Mouse (Mus musculus) hindbrain, embryonic 16.5 days (tissue): ENCODE results near the gene Fxyd5. TPM values are rescaled to one million over a fixed set of nuclear protein-coding genes. Genes with fewer than 3 reads are reported as not detected.

Experiments
- ATAC-seq: fragments of 200-750 bp; cut with Nextera tagmentation; 2 replicates; pipeline ENCODE4 v1.8.0; 2017; ENCODE audit warnings: moderate TSS enrichment, moderate library complexity
- H3K27ac ChIP-seq: fragments of 300-500 bp; sonication (generic); 2 replicates; pipeline ENCODE4 v1.5.1; 2014; ENCODE audit warnings: low read depth, mild to moderate bottlenecking, control low read depth, low read length, moderate library complexity
- H3K27me3 ChIP-seq: fragments of 300-500 bp; sonication (generic); replicated peaks from 2 replicates; pipeline ENCODE4 v1.6.1; 2014; ENCODE audit warnings: low read length; ENCODE audit not compliant: control insufficient read depth, insufficient read depth
- H3K36me3 ChIP-seq: fragments of 300-500 bp; sonication (generic); 2 replicates; pipeline ENCODE4 v1.6.1; 2014; ENCODE audit warnings: mild to moderate bottlenecking, low read length, moderate library complexity, mixed read lengths; ENCODE audit not compliant: control insufficient read depth, insufficient read depth
- H3K4me1 ChIP-seq: fragments of 300-500 bp; sonication (generic); 2 replicates; pipeline ENCODE4 v1.6.1; 2014; ENCODE audit warnings: low read depth, low read length; ENCODE audit not compliant: control insufficient read depth, insufficient read depth
- H3K4me2 ChIP-seq: fragments of 300-500 bp; sonication (generic); 2 replicates; pipeline ENCODE4 v1.6.1; 2014; ENCODE audit warnings: mild to moderate bottlenecking, low read length, control low read depth, moderate library complexity
- H3K4me3 ChIP-seq: fragments of 300-500 bp; sonication (generic); 2 replicates; pipeline ENCODE4 v1.5.1; 2014; ENCODE audit warnings: mild to moderate bottlenecking, low read length, control low read depth, moderate library complexity
- H3K9ac ChIP-seq: fragments of 300-500 bp; sonication (generic); 2 replicates; pipeline ENCODE4 v1.6.1; 2014; ENCODE audit warnings: low read depth, mild to moderate bottlenecking, control low read depth, low read length, moderate library complexity
- H3K9me3 ChIP-seq: fragments of 300-500 bp; sonication (generic); 2 replicates; pipeline ENCODE4 v1.6.1; 2014; ENCODE audit warnings: mild to moderate bottlenecking, low read length, moderate library complexity; ENCODE audit not compliant: control insufficient read depth
- WGBS: fragments of 180-500 bp; shearing (Covaris S2); extraction: QIAGEN DNeasy Blood & Tissue Kit; methylation state at CpG from one replicate; pipeline ENCODE4 v1.1.7; 2014; 5-methylcytosine and 5-hydroxymethylcytosine counted together
- polyA plus RNA-seq: library from polyadenylated mRNA; unstranded; fragments of >200 nt; fragmentation: Nextera tagmentation; extraction: Ambion mirVana; gene quantifications from 2 replicates; pipeline ENCODE4 v1.2.1, GENCODE M21; 2015

Gene Fxyd5
- polyA plus RNA-seq, 1 experiment from 2014 or later, result 24.4 TPM

- H3K9ac ChIP-seq, result no peak overlapping the region
- H3K36me3 ChIP-seq, result no peaks in the 10 kb centered on the region
- H3K27me3 ChIP-seq, result peaks cover 22% of the 10 kb centered on the region
- no peak overlapping the region for H3K4me2 ChIP-seq
- WGBS, result 87% methylated on average over 4 of the region's 4 CpGs
- no peaks in the 10 kb centered on the region for H3K4me1 ChIP-seq
- no peak for ATAC-seq
- no peak overlapping the region for H3K27ac ChIP-seq
- no peak overlapping the region for H3K4me3 ChIP-seq
- H3K9me3 ChIP-seq, result no peaks in the 10 kb centered on the region
These were observed 3.3 kb downstream of the Fxyd5 start for GRCm38 (mm10) chr7:31039011-31039410.

GRCm38 (mm10) chr7:31037675-31038074, 4.6 kb downstream of the Fxyd5 start:
- Histone ChIP-seq H3K9me3 (no peaks in the 10 kb centered on the region), H3K4me2 (no peak overlapping the region), H3K27ac (no peak overlapping the region), H3K36me3 (no peaks in the 10 kb centered on the region), H3K4me1 (no peaks in the 10 kb centered on the region), H3K4me3 (no peak overlapping the region), H3K9ac (no peak overlapping the region), H3K27me3 (peaks cover 14% of the 10 kb centered on the region)
- no peak for ATAC-seq
- 78% methylated on average over 2 of the region's 2 CpGs for WGBS

GRCm38 (mm10) chr7:31036917-31037316, 5.4 kb downstream of the Fxyd5 start:
- Histone ChIP-seq H3K9ac (no peak overlapping the region), H3K9me3 (no peaks in the 10 kb centered on the region), H3K4me3 (no peak overlapping the region), H3K27me3 (peaks cover 7% of the 10 kb centered on the region), H3K4me1 (no peaks in the 10 kb centered on the region), H3K36me3 (no peaks in the 10 kb centered on the region), H3K27ac (no peak overlapping the region), H3K4me2 (no peak overlapping the region)
- 89% methylated on average over 7 of the region's 7 CpGs for WGBS
- ATAC-seq, result no peak

- no peak overlapping the region for H3K4me2 ChIP-seq
- no peak for ATAC-seq
- H3K27me3 ChIP-seq, result no peaks in the 10 kb centered on the region
- 83% methylated on average over 11 of the region's 11 CpGs for WGBS
- no peaks in the 10 kb centered on the region for H3K4me1 ChIP-seq
- H3K9ac ChIP-seq, result no peak overlapping the region
- H3K27ac ChIP-seq, result no peak overlapping the region
- H3K36me3 ChIP-seq, result no peaks in the 10 kb centered on the region
- no peak overlapping the region for H3K4me3 ChIP-seq
- H3K9me3 ChIP-seq, result no peaks in the 10 kb centered on the region
These were observed 7.0 kb downstream of the Fxyd5 start for GRCm38 (mm10) chr7:31035291-31035690.

GRCm38 (mm10) chr7:31034789-31035188, 7.5 kb downstream of the Fxyd5 start:
- Histone ChIP-seq H3K27ac (no peak overlapping the region), H3K9me3 (no peaks in the 10 kb centered on the region), H3K27me3 (no peaks in the 10 kb centered on the region), H3K4me1 (no peaks in the 10 kb centered on the region), H3K4me2 (no peak overlapping the region), H3K36me3 (no peaks in the 10 kb centered on the region), H3K4me3 (no peak overlapping the region), H3K9ac (no peak overlapping the region)
- WGBS, result 58% methylated on average over 11 of the region's 11 CpGs
- ATAC-seq, result no peak

GRCm38 (mm10) chr7:31033409-31034165, 8.7 kb downstream of the Fxyd5 start:
- H3K4me2 ChIP-seq, result no peak overlapping the region
- no peak overlapping the region for H3K4me3 ChIP-seq
- no peaks in the 10 kb centered on the region for H3K27me3 ChIP-seq
- 81% methylated on average over 9 of the region's 9 CpGs for WGBS
- H3K9me3 ChIP-seq, result no peaks in the 10 kb centered on the region
- no peak for ATAC-seq
- H3K36me3 ChIP-seq, result no peaks in the 10 kb centered on the region
- H3K9ac ChIP-seq, result no peak overlapping the region
- H3K27ac ChIP-seq, result no peak overlapping the region
- H3K4me1 ChIP-seq, result no peaks in the 10 kb centered on the region

GRCm38 (mm10) chr7:31031731-31032130, 10.6 kb downstream of the Fxyd5 start:
- Histone ChIP-seq H3K4me3 (no peak overlapping the region), H3K4me2 (no peak overlapping the region), H3K27me3 (no peaks in the 10 kb centered on the region), H3K4me1 (no peaks in the 10 kb centered on the region), H3K9ac (no peak overlapping the region), H3K9me3 (no peaks in the 10 kb centered on the region), H3K27ac (no peak overlapping the region), H3K36me3 (no peaks in the 10 kb centered on the region)
- no peak for ATAC-seq
- 88% methylated on average over 7 of the region's 7 CpGs for WGBS

GRCm38 (mm10) chr7:31030717-31031116, 11.6 kb downstream of the Fxyd5 start:
- no peak overlapping the region for H3K9ac ChIP-seq
- no peak for ATAC-seq

GRCm38 (mm10) chr7:31028609-31029008, 13.7 kb downstream of the Fxyd5 start:
- no peak overlapping the region for H3K4me3 ChIP-seq
- H3K9ac ChIP-seq, result no peak overlapping the region
- no peaks in the 10 kb centered on the region for H3K4me1 ChIP-seq
- H3K9me3 ChIP-seq, result no peaks in the 10 kb centered on the region
- no peak for ATAC-seq
- no peaks in the 10 kb centered on the region for H3K36me3 ChIP-seq
- H3K4me2 ChIP-seq, result no peak overlapping the region
- H3K27me3 ChIP-seq, result no peaks in the 10 kb centered on the region
- WGBS, result 85% methylated on average over 8 of the region's 8 CpGs
- no peak overlapping the region for H3K27ac ChIP-seq

More at GRCm38 (mm10) chr7:31030717-31031116, 11.6 kb downstream of the Fxyd5 start:
- no peaks in the 10 kb centered on the region for H3K27me3 ChIP-seq
- H3K4me2 ChIP-seq, result no peak overlapping the region
- no peaks in the 10 kb centered on the region for H3K9me3 ChIP-seq
- H3K27ac ChIP-seq, result no peak overlapping the region
- WGBS, result 71% methylated on average over 2 of the region's 2 CpGs
- H3K4me1 ChIP-seq, result no peaks in the 10 kb centered on the region
- H3K4me3 ChIP-seq, result no peak overlapping the region
- H3K36me3 ChIP-seq, result no peaks in the 10 kb centered on the region
